Mouse (Mus musculus) left cerebral cortex, adult 11 months (tissue): ENCODE results near the gene Olfr1085.
"Not testable (repeated sequence)": the region's sequence is repeated elsewhere in the genome, so short reads cannot be mapped to it uniquely, and the experiment has no call there.

ENCODE experiments used
- DNase-seq: peaks from one replicate; pipeline ENCODE4 v3.0.0; 2022; ENCODE audit warnings: low spot score

Olfr1085 gene

GRCm38 (mm10) chr2:86661919-86662318 is at the start of gene Olfr1085:
Olfr1085 (minus strand) TSS chr2:86662019.
- no peak for DNase-seq

GRCm38 (mm10) chr2:86698295-86698694 is 36.5 kb upstream of the Olfr1085 start, which contains the start of gene Olfr1087:
Olfr1087 (minus strand) TSS chr2:86698395.
- no peak for DNase-seq

GRCm38 (mm10) chr2:86679992-86680391 is 18.2 kb upstream of the Olfr1085 start, which contains the start of gene Olfr1086:
Olfr1086 (minus strand) TSS chr2:86680092.
- no peak for DNase-seq

- not testable (repeated sequence) for DNase-seq
These were observed 22.2 kb downstream of the Olfr1085 start, which contains the start of gene Olfr1084 for GRCm38 (mm10) chr2:86639625-86640024. Olfr1084 (minus strand) TSS chr2:86639725.
